Mouse (Mus musculus): ENCODE measurements around the gene Vezt. TPM values are rescaled to one million over a fixed set of nuclear protein-coding genes. Genes with fewer than 3 reads are reported as not detected.

Vezt gene
- polyA plus RNA-seq, 1 experiment from 2014 or later, result 23.4 TPM

DNA sequence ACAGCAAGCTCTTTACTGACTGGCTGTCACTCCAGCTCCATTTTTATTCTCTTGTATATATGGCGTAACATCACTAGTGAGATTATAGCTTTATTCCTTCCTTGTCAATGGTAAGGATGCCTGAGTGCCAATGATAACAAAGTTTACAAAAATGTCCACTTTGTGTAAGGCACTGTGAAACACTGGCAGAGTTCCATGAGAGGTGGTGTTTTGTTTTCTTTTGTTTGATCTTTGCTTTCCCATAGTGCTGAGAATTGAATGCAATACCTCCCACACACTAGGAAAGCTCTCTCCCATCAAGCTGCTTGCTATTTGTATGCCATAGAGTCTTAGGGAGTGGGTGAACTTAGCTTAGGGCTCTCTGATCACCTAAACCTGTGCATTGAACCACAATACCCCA lies 122.7 kb downstream of the Vezt start:
- DNase-seq (ENCODE audit: low read depth, low spot score) (no peak), ATAC-seq (no peak)
- in situ Hi-C loops (cut with MboI; ENCODE audit: low pct_unique_long_range_greater_than_20kb), result no loop called here
- ChIA-PET POLR2A (no interaction called here), CTCF (interaction anchor here (0.6 kb wide), 1 partner anchor 9 kb away, joined by 3 read pairs; no protein-coding TSS in a partner anchor)
- TF ChIP-seq CTCF (IDR thresholded peaks at IDR 0.05), result no peak
- no peaks in the 10 kb centered on the region for H3K27me3 ChIP-seq

GRCm38 (mm10) chr10:93912136-93912855 lies 123.3 kb downstream of the Vezt start:
- no peak for DNase-seq (ENCODE audit: low read depth, low spot score)
- H3K27me3 ChIP-seq, result no peaks in the 10 kb centered on the region
- POLR2A ChIA-PET, result no interaction called here
- no peak for TF ChIP-seq CTCF (IDR thresholded peaks at IDR 0.05)
- no peak for ATAC-seq
- CTCF ChIA-PET, result interaction anchor here (0.6 kb wide), 1 partner anchor 8 kb away, joined by 3 read pairs; no protein-coding TSS in a partner anchor
- in situ Hi-C loops (cut with MboI; ENCODE audit: low pct_unique_long_range_greater_than_20kb), result no loop called here

DNA sequence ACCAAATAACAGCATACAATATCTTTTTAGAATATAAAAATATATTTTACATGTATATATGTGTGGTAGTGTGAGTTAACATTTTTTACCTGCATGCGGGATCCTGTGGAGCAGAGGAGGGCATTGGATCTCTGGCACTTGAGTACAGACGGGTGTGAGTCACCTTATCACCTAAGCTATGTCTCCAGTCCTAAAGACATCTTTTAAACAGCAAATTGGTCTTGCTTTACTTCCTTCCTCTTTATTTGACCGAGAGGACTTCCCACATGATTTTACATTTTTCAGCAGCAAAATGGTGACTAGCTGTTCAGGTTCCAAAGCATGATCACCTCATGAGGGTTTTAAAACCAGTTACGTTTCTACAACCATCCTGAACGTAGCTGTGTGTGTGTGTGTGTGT lies 124.3 kb downstream of the Vezt start:
- ATAC-seq (no peak), DNase-seq (ENCODE audit: low read depth, low spot score) (no peak)
- TF ChIP-seq CTCF (IDR thresholded peaks at IDR 0.05), result no peak
- CTCF ChIA-PET, result no interaction called here
- in situ Hi-C loops (cut with MboI; ENCODE audit: low pct_unique_long_range_greater_than_20kb), result no loop called here
- POLR2A ChIA-PET, result no interaction called here
- H3K27me3 ChIP-seq, result no peaks in the 10 kb centered on the region

DNA sequence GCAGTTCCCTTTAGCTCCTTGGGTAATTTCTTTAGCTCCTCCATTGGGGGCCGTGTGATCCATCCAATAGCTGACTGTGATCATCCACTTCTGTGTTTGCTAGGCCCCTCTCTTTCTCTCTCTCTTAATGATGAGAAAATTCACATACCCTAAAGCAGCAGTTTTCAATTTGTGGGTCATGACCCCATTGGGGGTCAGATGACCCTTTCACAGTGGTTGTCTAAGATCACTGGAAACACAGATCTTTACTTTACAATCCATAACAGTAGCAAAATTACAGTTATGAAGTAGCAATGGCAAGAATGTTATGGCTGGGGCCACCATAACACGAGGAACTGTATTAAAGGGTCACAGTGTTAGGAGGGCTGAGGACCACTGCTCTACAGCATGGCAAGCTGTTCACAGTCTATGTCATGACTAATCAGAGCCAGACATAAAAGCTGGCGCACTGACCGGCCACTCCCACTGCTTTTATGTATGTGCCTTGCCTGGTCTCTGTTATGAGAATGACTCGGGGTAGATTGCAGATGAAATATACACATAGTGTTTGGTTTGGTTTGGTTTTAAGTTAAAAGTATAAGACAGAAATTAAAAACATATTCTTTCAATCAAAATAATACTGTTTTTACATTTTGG lies 125.7 kb downstream of the Vezt start:
- DNase-seq (ENCODE audit: low read depth, low spot score), result no peak
- in situ Hi-C loops (cut with MboI; ENCODE audit: low pct_unique_long_range_greater_than_20kb), result no loop called here
- TF ChIP-seq CTCF (IDR thresholded peaks at IDR 0.05), result no peak
- ChIA-PET CTCF (no interaction called here), POLR2A (no interaction called here)
- H3K27me3 ChIP-seq, result no peaks in the 10 kb centered on the region
- no peak for ATAC-seq

DNA sequence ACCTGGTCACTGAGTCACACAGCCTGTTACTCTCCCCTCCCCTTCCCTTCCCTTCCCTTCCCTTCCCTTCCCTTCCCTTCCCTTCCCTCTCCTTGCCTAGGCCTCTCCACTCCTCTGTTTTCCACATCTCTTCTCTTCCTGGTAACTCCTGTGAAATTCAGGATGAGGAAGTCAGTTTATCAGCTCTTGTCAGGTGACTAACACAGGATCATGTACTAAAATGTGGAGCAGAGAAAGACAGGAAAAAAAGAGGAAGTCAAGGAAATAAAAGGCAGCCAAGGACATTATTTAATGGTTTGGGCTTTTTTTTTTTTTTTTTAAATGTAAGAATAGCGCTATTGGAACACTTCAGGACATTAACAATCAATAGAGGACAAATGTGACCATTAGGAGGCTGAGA lies 126.6 kb downstream of the Vezt start:
- DNase-seq (ENCODE audit: low read depth, low spot score) (no peak), ATAC-seq (no peak)
- in situ Hi-C loops (cut with MboI; ENCODE audit: low pct_unique_long_range_greater_than_20kb), result no loop called here
- no peaks in the 10 kb centered on the region for H3K27me3 ChIP-seq
- ChIA-PET CTCF (no interaction called here), POLR2A (no interaction called here)
- no peak for TF ChIP-seq CTCF (IDR thresholded peaks at IDR 0.05)

DNA sequence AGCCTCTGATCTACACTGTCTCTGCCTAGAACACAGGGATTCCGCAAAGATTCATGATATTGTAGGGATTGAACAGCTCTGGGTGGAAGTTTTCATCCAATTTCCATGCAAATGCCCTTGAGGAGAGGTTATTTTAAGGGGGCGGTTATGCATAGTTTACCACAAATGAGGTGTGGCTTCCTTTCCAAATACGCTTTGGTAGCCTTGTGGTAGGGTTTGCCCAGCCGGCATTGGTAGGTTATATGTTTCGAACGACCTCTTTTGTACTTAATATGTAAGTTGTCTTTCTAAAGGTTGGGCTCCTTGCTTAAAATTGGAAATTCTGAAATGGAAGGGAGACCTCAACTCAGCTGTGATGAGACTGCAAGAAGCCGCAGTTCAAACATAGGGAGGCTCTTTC lies 127.1 kb downstream of the Vezt start:
- DNase-seq (ENCODE audit: low read depth, low spot score), result no peak
- POLR2A ChIA-PET, result no interaction called here

GRCm38 (mm10) chr10:93907376-93907775 lies 128.2 kb downstream of the Vezt start:
- in situ Hi-C loops (cut with MboI; ENCODE audit: low pct_unique_long_range_greater_than_20kb), result no loop called here
- ATAC-seq (no peak), DNase-seq (ENCODE audit: low read depth, low spot score) (no peak)
- CTCF ChIA-PET, result no interaction called here
- TF ChIP-seq CTCF (IDR thresholded peaks at IDR 0.05), result no peak
- POLR2A ChIA-PET, result no interaction called here
- no peaks in the 10 kb centered on the region for H3K27me3 ChIP-seq

More for the DNA sequence above, 127.1 kb downstream of the Vezt start:
- CTCF ChIA-PET, result no interaction called here
- TF ChIP-seq CTCF (IDR thresholded peaks at IDR 0.05), result no peak
- ATAC-seq, result no peak
- H3K27me3 ChIP-seq, result no peaks in the 10 kb centered on the region
- in situ Hi-C loops (cut with MboI; ENCODE audit: low pct_unique_long_range_greater_than_20kb), result no loop called here

DNA sequence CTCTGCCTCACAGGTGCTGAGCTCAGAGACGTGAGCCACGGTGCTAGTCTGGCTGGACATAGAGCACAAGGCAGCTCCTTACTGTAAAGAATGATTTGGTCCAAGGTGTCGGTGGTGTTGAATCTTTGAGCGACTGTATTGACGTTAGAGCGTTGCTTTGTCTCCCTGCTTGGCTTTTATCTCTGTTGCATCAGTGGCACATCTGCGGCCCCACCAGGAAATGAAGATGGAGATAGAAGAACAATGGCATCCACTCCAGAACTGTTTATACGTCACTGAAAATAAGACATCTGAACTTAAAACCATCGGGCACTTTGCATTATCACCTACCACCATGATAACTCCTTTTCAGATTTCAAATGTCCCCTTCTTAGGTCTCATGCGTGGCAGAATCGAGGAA lies 135.7 kb downstream of the Vezt start:
- no peak for TF ChIP-seq CTCF (IDR thresholded peaks at IDR 0.05)
- no peak for DNase-seq (ENCODE audit: low read depth, low spot score)
- ATAC-seq, result no peak
- CTCF ChIA-PET, result interaction anchor here (1.2 to 1.3 kb wide), 2 partner anchors 23 to 32 kb away, joined by 3 to 4 read pairs; no protein-coding TSS in a partner anchor
- no peaks in the 10 kb centered on the region for H3K27me3 ChIP-seq
- in situ Hi-C loops (cut with MboI; ENCODE audit: low pct_unique_long_range_greater_than_20kb), result no loop called here
- POLR2A ChIA-PET, result interaction anchor here (1.3 kb wide), 1 partner anchor 10 kb away, joined by 4 read pairs; no protein-coding TSS in a partner anchor

GRCm38 (mm10) chr10:93899303-93899702 lies 136.3 kb downstream of the Vezt start:
- in situ Hi-C loops (cut with MboI; ENCODE audit: low pct_unique_long_range_greater_than_20kb), result no loop called here
- H3K27me3 ChIP-seq, result no peaks in the 10 kb centered on the region
- TF ChIP-seq CTCF (IDR thresholded peaks at IDR 0.05), result no peak
- ChIA-PET POLR2A (interaction anchor here (1.3 kb wide), 1 partner anchor 9 kb away, joined by 4 read pairs; no protein-coding TSS in a partner anchor), CTCF (interaction anchor here (1.2 to 1.3 kb wide), 2 partner anchors 24 to 33 kb away, joined by 3 to 4 read pairs; no protein-coding TSS in a partner anchor)
- DNase-seq (ENCODE audit: low read depth, low spot score) (peak; percentile 58), ATAC-seq (peak; percentile 44)

- CTCF ChIA-PET, result no interaction called here
- DNase-seq (ENCODE audit: low read depth, low spot score), result no peak
- in situ Hi-C loops (cut with MboI; ENCODE audit: low pct_unique_long_range_greater_than_20kb), result no loop called here
- no peak for ATAC-seq
- no peaks in the 10 kb centered on the region for H3K27me3 ChIP-seq
- no peak for TF ChIP-seq CTCF (IDR thresholded peaks at IDR 0.05)
- POLR2A ChIA-PET, result no interaction called here
These were observed 138.5 kb downstream of the Vezt start, which contains the start of gene Metap2 for GRCm38 (mm10) chr10:93897043-93897646. Metap2 (minus strand) TSS chr10:93897093.

- ATAC-seq, result no peak
- in situ Hi-C loops (cut with MboI; ENCODE audit: low pct_unique_long_range_greater_than_20kb), result no loop called here
- H3K27me3 ChIP-seq, result no peaks in the 10 kb centered on the region
- DNase-seq (ENCODE audit: low read depth, low spot score), result no peak
- TF ChIP-seq CTCF (IDR thresholded peaks at IDR 0.05), result no peak
- POLR2A ChIA-PET, result no interaction called here
- CTCF ChIA-PET, result interaction anchor here (1.7 kb wide), 2 partner anchors 11 to 52 kb away, joined by 3 to 4 read pairs; no protein-coding TSS in a partner anchor
These were observed 143.1 kb downstream of the Vezt start for GRCm38 (mm10) chr10:93892551-93892950.

Measured in Patski (cell line).